Mouse (Mus musculus) bone marrow, adult 2 months (tissue): Measurements from ENCODE around the gene Gfer.
A peak's percentile ranks its signal among the peaks of the same experiment; 100 is the strongest.

Experiments used
- CTCF ChIP-seq: fragments of 200-500 bp; IDR thresholded peaks from 2 replicates; pipeline ENCODE4 v1.5.1; 2011; ENCODE audit warnings: low read length, control low read depth; ENCODE audit not compliant: control insufficient read depth, insufficient read depth
- POLR2A ChIP-seq: fragments of 200-500 bp; IDR thresholded peaks from 2 replicates; pipeline ENCODE4 v1.6.1; 2011; ENCODE audit warnings: low read depth, mild to moderate bottlenecking, control low read depth, low read length, borderline replicate concordance; ENCODE audit not compliant: control insufficient read depth

DNA sequence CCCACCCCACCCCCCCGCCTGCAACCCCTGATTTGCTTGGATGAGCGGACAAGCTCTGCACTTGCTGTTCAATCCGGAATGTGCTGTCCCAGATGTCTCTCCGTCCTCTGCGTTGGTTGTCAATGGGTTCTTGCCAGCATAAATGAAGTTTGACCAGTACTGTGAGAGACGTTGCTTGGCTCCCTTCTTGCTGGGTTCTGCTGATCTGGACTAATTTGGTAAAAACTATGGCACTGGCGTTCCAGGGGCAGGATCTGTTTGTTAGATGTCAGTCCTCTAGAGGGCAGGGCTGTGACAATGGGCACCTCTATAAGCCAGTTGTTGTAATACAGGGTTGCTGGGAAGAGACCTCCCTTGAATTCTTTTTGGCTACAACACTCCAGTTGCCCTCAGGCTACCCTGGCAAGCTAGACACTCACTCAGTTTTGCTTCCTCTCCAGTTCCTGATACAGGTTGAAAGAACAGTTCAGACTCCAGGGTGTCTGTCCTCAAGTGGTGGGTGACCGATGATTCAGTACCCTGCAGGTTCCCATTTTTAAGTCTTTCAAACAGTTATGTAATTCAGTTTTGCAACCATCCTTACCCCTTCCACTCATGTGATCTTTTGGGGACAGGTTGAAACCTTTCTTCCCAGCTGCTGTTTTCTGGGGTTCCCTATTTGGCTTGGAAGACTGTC lies 41.3 kb upstream of the Gfer start:
- TF ChIP-seq CTCF (no peak), POLR2A (peak; percentile 32; the same call in 1 of the 2 replicates)
